Mouse (Mus musculus) megakaryocyte, embryonic 14.5 days (primary cell): ENCODE measurements at regions not wholly inside any gene's neighbourhood (a gene's known extent, or its start where the extent isn't known, plus 50 kb on each side); places are given as distances from the start of the nearest gene placed in this dataset.

Source experiments
- FLI1 ChIP-seq: IDR thresholded peaks from 2 replicates; pipeline ENCODE4 v1.6.1; 2012; ENCODE audit warnings: low read length, inconsistent platforms, mixed read lengths
- GATA1 ChIP-seq: IDR thresholded peaks from 3 replicates; pipeline ENCODE4 v1.6.1; 2012; ENCODE audit warnings: mixed read lengths, low read length, inconsistent platforms, borderline replicate concordance

- no peak for TF ChIP-seq GATA1
- no peak for TF ChIP-seq FLI1
Observed at GRCm38 (mm10) chr17:85872903-85873413, 184.9 kb upstream of the Six2 start.
